Mouse (Mus musculus): ENCODE measurements around the gene Hprt.
"Not testable (repeated sequence)": the region's sequence is repeated elsewhere in the genome, so short reads cannot be mapped to it uniquely, and the experiment has no call there.

Gene Hprt

GRCm38 (mm10) chrX:52987905-52988783, at the start of gene Hprt:
TSS of gene Hprt (plus strand) at chrX:52988137.
- DNase-seq (ENCODE audit: low spot score) = peak; percentile 72

GRCm38 (mm10) chrX:52945509-52945908, 42.4 kb upstream of the Hprt start:
- no peak for DNase-seq (ENCODE audit: low spot score)

- no peak for DNase-seq (ENCODE audit: low spot score)
Measured at GRCm38 (mm10) chrX:52949713-52950112, 38.2 kb upstream of the Hprt start.

- DNase-seq (ENCODE audit: low spot score) = no peak
Measured at GRCm38 (mm10) chrX:52956942-52957341, 31.0 kb upstream of the Hprt start.

GRCm38 (mm10) chrX:52961559-52962110, 26.3 kb upstream of the Hprt start:
- no peak for DNase-seq (ENCODE audit: low spot score)

GRCm38 (mm10) chrX:52965149-52965548, 22.8 kb upstream of the Hprt start:
- no peak for DNase-seq (ENCODE audit: low spot score)

GRCm38 (mm10) chrX:52971211-52972006, 16.5 kb upstream of the Hprt start:
- no peak for DNase-seq (ENCODE audit: low spot score)

GRCm38 (mm10) chrX:52972129-52972528, 15.8 kb upstream of the Hprt start:
- no peak for DNase-seq (ENCODE audit: low spot score)

GRCm38 (mm10) chrX:52972680-52973079, 15.3 kb upstream of the Hprt start:
- no peak for DNase-seq (ENCODE audit: low spot score)

GRCm38 (mm10) chrX:52978576-52978975, 9.4 kb upstream of the Hprt start:
- DNase-seq (ENCODE audit: low spot score) = no peak

- DNase-seq (ENCODE audit: low spot score) = no peak
Measured at GRCm38 (mm10) chrX:52981378-52981777, 6.6 kb upstream of the Hprt start.

GRCm38 (mm10) chrX:52994726-52995125, 6.8 kb downstream of the Hprt start:
- not testable (repeated sequence) for DNase-seq (ENCODE audit: low spot score)

GRCm38 (mm10) chrX:53004887-53005286, 16.9 kb downstream of the Hprt start:
- DNase-seq (ENCODE audit: low spot score) = not testable (repeated sequence)

- DNase-seq (ENCODE audit: low spot score) = no peak
Measured at GRCm38 (mm10) chrX:53006062-53006461, 18.1 kb downstream of the Hprt start.

- no peak for DNase-seq (ENCODE audit: low spot score)
Measured at GRCm38 (mm10) chrX:53015549-53015948, 27.6 kb downstream of the Hprt start.

GRCm38 (mm10) chrX:53023021-53023420, 35.1 kb downstream of the Hprt start:
- DNase-seq (ENCODE audit: low spot score) = no peak

- DNase-seq (ENCODE audit: low spot score) = not testable (repeated sequence)
Measured at GRCm38 (mm10) chrX:53024268-53024667, 36.3 kb downstream of the Hprt start.

- DNase-seq (ENCODE audit: low spot score) = no peak
Measured at GRCm38 (mm10) chrX:53025471-53026223, 37.7 kb downstream of the Hprt start.

GRCm38 (mm10) chrX:53029559-53029958, 41.6 kb downstream of the Hprt start:
- DNase-seq (ENCODE audit: low spot score) = no peak

GRCm38 (mm10) chrX:53038194-53038593, 50.3 kb downstream of the Hprt start:
- DNase-seq (ENCODE audit: low spot score) = no peak

- DNase-seq (ENCODE audit: low spot score) = no peak
Measured at GRCm38 (mm10) chrX:53039651-53040050, 51.7 kb downstream of the Hprt start.

GRCm38 (mm10) chrX:53040138-53040537, 52.2 kb downstream of the Hprt start:
- DNase-seq (ENCODE audit: low spot score) = no peak
